Mouse (Mus musculus): ENCODE data around the gene Cdk5rap1. TPM values are rescaled to one million over a fixed set of nuclear protein-coding genes. Genes with fewer than 3 reads are reported as not detected.
"Not testable (repeated sequence)": the region's sequence is repeated elsewhere in the genome, so short reads cannot be mapped to it uniquely, and the experiment has no call there.

The Cdk5rap1 gene
- total and polyA plus RNA-seq, 2 experiments from 2014 or later: 5.4 to 10.8 TPM

GRCm38 (mm10) chr2:154372151-154372829 is 520 bp downstream of the Cdk5rap1 start:
- ATAC-seq (ENCODE audit: low FRiP score): peak; percentile 91

DNA sequence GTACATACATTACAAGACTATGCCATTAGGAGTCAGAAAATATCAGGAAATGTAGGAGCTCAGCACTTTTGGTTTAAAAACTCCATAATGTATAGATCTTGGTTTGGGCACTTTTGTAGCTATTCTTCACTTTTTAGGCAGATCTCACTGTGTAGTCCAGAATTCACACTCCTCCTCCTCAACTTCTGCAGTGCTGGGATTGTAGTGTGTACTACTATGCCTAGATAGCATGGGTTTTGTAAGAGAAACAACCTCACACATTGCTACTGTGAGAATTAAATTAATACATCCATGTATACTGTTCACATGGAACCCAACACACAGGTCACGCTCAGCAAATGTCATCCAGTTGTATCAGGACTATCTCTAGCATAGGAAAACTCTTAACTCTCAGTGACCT is 5.3 kb downstream of the Cdk5rap1 start:
- no peak overlapping the region for H3K4me3 ChIP-seq (ENCODE audit: low read depth, low read length)
- H3K4me2 ChIP-seq (ENCODE audit: low read depth, low read length, poor library complexity, severe bottlenecking): no peak overlapping the region
- no peak for DNase-seq (ENCODE audit: low spot score)
- ATAC-seq (ENCODE audit: low FRiP score): no peak
- peaks cover 16% of the 10 kb centered on the region; the same call in 1 of the 2 replicates for H3K36me3 ChIP-seq (ENCODE audit: insufficient read depth, low read length)
- TF ChIP-seq CTCF (IDR thresholded peaks at IDR 0.05): no peak
- no peak overlapping the region for H3K9ac ChIP-seq (replicated peaks; ENCODE audit: low read length, poor library complexity, severe bottlenecking)
- H3K4me1 ChIP-seq (ENCODE audit: insufficient read depth, low read length): no peaks in the 10 kb centered on the region
- WGBS: 94% methylated on average over 1 of the region's 1 CpGs
- H3K9me3 ChIP-seq (ENCODE audit: low read length): no peaks in the 10 kb centered on the region
- H3K27ac ChIP-seq (ENCODE audit: low read depth, low read length): no peak overlapping the region
- H3K27me3 ChIP-seq (ENCODE audit: insufficient read depth, low read length): no peaks in the 10 kb centered on the region

More at GRCm38 (mm10) chr2:154372151-154372829, 520 bp downstream of the Cdk5rap1 start:
- Histone ChIP-seq H3K9ac (replicated peaks; ENCODE audit: low read length, poor library complexity, severe bottlenecking) (peak overlapping the region; percentile 79), H3K36me3 (ENCODE audit: insufficient read depth, low read length) (peaks cover 18% of the 10 kb centered on the region), H3K9me3 (ENCODE audit: low read length) (no peaks in the 10 kb centered on the region), H3K27me3 (ENCODE audit: insufficient read depth, low read length) (no peaks in the 10 kb centered on the region), H3K4me3 (ENCODE audit: low read depth, low read length) (peak overlapping the region; percentile 64), H3K27ac (ENCODE audit: low read depth, low read length) (peak overlapping the region; percentile 84), H3K4me1 (ENCODE audit: insufficient read depth, low read length) (0 out of 2 replicates have a peak, but pooled peaks cover 4% of the 10 kb centered on the region), H3K4me2 (ENCODE audit: low read depth, low read length, poor library complexity, severe bottlenecking) (peak overlapping the region; percentile 63)
- TF ChIP-seq CTCF (IDR thresholded peaks at IDR 0.05): peak; percentile 17; the same call in 1 of the 2 replicates
- under 1% methylated on average over 42 of the region's 42 CpGs for WGBS
- DNase-seq (ENCODE audit: low spot score): peak; percentile 91

- Histone ChIP-seq H3K9ac (replicated peaks; ENCODE audit: low read length, poor library complexity, severe bottlenecking) (peak overlapping the region; percentile 24; the same call in 1 of the 2 replicates), H3K27ac (ENCODE audit: low read depth, low read length) (peak overlapping the region; percentile 47; the same call in 1 of the 2 replicates), H3K36me3 (ENCODE audit: insufficient read depth, low read length) (peaks cover 14% of the 10 kb centered on the region; the same call in 1 of the 2 replicates), H3K4me3 (ENCODE audit: low read depth, low read length) (peak overlapping the region; percentile 29), H3K4me2 (ENCODE audit: low read depth, low read length, poor library complexity, severe bottlenecking) (peak overlapping the region; percentile 35)
- 76% methylated on average over 14 of the region's 19 CpGs for WGBS
- DNase-seq (ENCODE audit: low spot score) (peak; percentile 17), ATAC-seq (ENCODE audit: low FRiP score) (0 out of 2 replicates have a peak, but pooled peaks have one; percentile 34)
- not testable (repeated sequence) for H3K4me1 ChIP-seq (ENCODE audit: insufficient read depth, low read length); H3K27me3 ChIP-seq (ENCODE audit: insufficient read depth, low read length); H3K9me3 ChIP-seq (ENCODE audit: low read length)
Measured at GRCm38 (mm10) chr2:154354000-154354425, 18.8 kb downstream of the Cdk5rap1 start.

GRCm38 (mm10) chr2:154348152-154348551 is 24.7 kb downstream of the Cdk5rap1 start:
- H3K36me3 ChIP-seq (ENCODE audit: insufficient read depth, low read length): peaks cover 24% of the 10 kb centered on the region
- 92% methylated on average over 3 of the region's 3 CpGs for WGBS

GRCm38 (mm10) chr2:154339356-154339755 is 33.5 kb downstream of the Cdk5rap1 start:
- no peaks in the 10 kb centered on the region for H3K4me1 ChIP-seq (ENCODE audit: insufficient read depth, low read length)
- peaks cover 14% of the 10 kb centered on the region; the same call in 1 of the 2 replicates for H3K36me3 ChIP-seq (ENCODE audit: insufficient read depth, low read length)
- DNase-seq (ENCODE audit: low spot score) (no peak), ATAC-seq (ENCODE audit: low FRiP score) (no peak)
- no peak overlapping the region for H3K9ac ChIP-seq (replicated peaks; ENCODE audit: low read length, poor library complexity, severe bottlenecking)
- H3K9me3 ChIP-seq (ENCODE audit: low read length): no peaks in the 10 kb centered on the region
- no peaks in the 10 kb centered on the region for H3K27me3 ChIP-seq (ENCODE audit: insufficient read depth, low read length)
- H3K4me3 ChIP-seq (ENCODE audit: low read depth, low read length): no peak overlapping the region
- no peak for TF ChIP-seq CTCF (IDR thresholded peaks at IDR 0.05)
- WGBS: 68% methylated on average over 2 of the region's 2 CpGs
- H3K27ac ChIP-seq (ENCODE audit: low read depth, low read length): no peak overlapping the region
- no peak overlapping the region for H3K4me2 ChIP-seq (ENCODE audit: low read depth, low read length, poor library complexity, severe bottlenecking)

More at GRCm38 (mm10) chr2:154348152-154348551, 24.7 kb downstream of the Cdk5rap1 start:
- TF ChIP-seq CTCF (IDR thresholded peaks at IDR 0.05): no peak
- Histone ChIP-seq H3K9ac (replicated peaks; ENCODE audit: low read length, poor library complexity, severe bottlenecking) (no peak overlapping the region), H3K9me3 (ENCODE audit: low read length) (no peaks in the 10 kb centered on the region), H3K4me3 (ENCODE audit: low read depth, low read length) (no peak overlapping the region), H3K4me2 (ENCODE audit: low read depth, low read length, poor library complexity, severe bottlenecking) (no peak overlapping the region), H3K27me3 (ENCODE audit: insufficient read depth, low read length) (no peaks in the 10 kb centered on the region), H3K4me1 (ENCODE audit: insufficient read depth, low read length) (no peaks in the 10 kb centered on the region), H3K27ac (ENCODE audit: low read depth, low read length) (no peak overlapping the region)
- DNase-seq (ENCODE audit: low spot score) (no peak), ATAC-seq (ENCODE audit: low FRiP score) (no peak)

GRCm38 (mm10) chr2:154338161-154338560 is 34.6 kb downstream of the Cdk5rap1 start:
- H3K27ac ChIP-seq (ENCODE audit: low read depth, low read length): no peak overlapping the region
- no peak overlapping the region for H3K4me3 ChIP-seq (ENCODE audit: low read depth, low read length)
- no peaks in the 10 kb centered on the region for H3K27me3 ChIP-seq (ENCODE audit: insufficient read depth, low read length)
- H3K9me3 ChIP-seq (ENCODE audit: low read length): no peaks in the 10 kb centered on the region
- H3K9ac ChIP-seq (replicated peaks; ENCODE audit: low read length, poor library complexity, severe bottlenecking): no peak overlapping the region
- no peak for TF ChIP-seq CTCF (IDR thresholded peaks at IDR 0.05)
- WGBS: 81% methylated on average over 1 of the region's 1 CpGs
- H3K36me3 ChIP-seq (ENCODE audit: insufficient read depth, low read length): peaks cover 14% of the 10 kb centered on the region; the same call in 1 of the 2 replicates
- H3K4me1 ChIP-seq (ENCODE audit: insufficient read depth, low read length): no peaks in the 10 kb centered on the region
- no peak overlapping the region for H3K4me2 ChIP-seq (ENCODE audit: low read depth, low read length, poor library complexity, severe bottlenecking)
- no peak for ATAC-seq (ENCODE audit: low FRiP score)
- DNase-seq (ENCODE audit: low spot score): no peak

All from midbrain, postnatal 0 days (tissue).